Mouse (Mus musculus) embryonic stem cell, embryonic (primary cell): Measurements from ENCODE around the gene Gm9936.
"Not testable (repeated sequence)": the region's sequence is repeated elsewhere in the genome, so short reads cannot be mapped to it uniquely, and the experiment has no call there.

ENCODE experiments used
- CTCF ChIA-PET, 4 experiments: fragments of 300-600 bp in 2 of 4; fragments of 350-600 bp in 2 of 4; sonication (Branson Sonifier 250); formaldehyde crosslinking; loops; one replicate each; lab custom pipeline; 2022; ENCODE audit warnings: inconsistent platforms in 2 of 4; lab: Charles Lee
- POLR2A ChIA-PET, 4 experiments: fragments of 300-600 bp in 2 of 4; fragments of 350-600 bp in 2 of 4; sonication (Branson Sonifier 250); formaldehyde crosslinking; loops; one replicate each; lab custom pipeline; 2022; ENCODE audit warnings: antibody characterized with exemption in 4 of 4, inconsistent platforms in 1 of 4; lab: Charles Lee

The Gm9936 gene

GRCm38 (mm10) chr5:114859253-114859652 lies 771 bp upstream of the Gm9936 start:
- CTCF ChIA-PET: interaction anchor here (0.5 to 3.2 kb wide), 69 partner anchors 9 to 812 kb away, joined by 3 to 19 read pairs (median 4); partner anchors contain the start of genes Gltp (in 1 of the 4), Kctd10 (in 1 of the 4), Mmab (in 1 of the 4) and Mvk (in 1 of the 4)
- POLR2A ChIA-PET: interaction anchor here (0.6 to 2.6 kb wide), 31 partner anchors 8 to 1001 kb away, joined by 3 to 11 read pairs (median 4); partner anchors contain the start of gene 2210016L21Rik (in 2 of the 4)

GRCm38 (mm10) chr5:114853364-114853763 lies 5.1 kb downstream of the Gm9936 start, which contains the start of gene 4930519G04Rik:
Gene 4930519G04Rik (plus strand): TSS chr5:114853664.
- CTCF ChIA-PET, POLR2A ChIA-PET: not testable (repeated sequence)

- CTCF ChIA-PET: no interaction called here
Measured at GRCm38 (mm10) chr5:114851565-114852236, 6.8 kb downstream of the Gm9936 start.

GRCm38 (mm10) chr5:114844371-114844770 lies 14.1 kb downstream of the Gm9936 start:
- CTCF ChIA-PET: interaction anchor here in 1 of 4 experiments (2.1 kb wide), 1 partner anchor 15 kb away, joined by 8 read pairs; no protein-coding TSS in a partner anchor
- POLR2A ChIA-PET: interaction anchor here in 2 of 4 experiments (1.1 to 2.2 kb wide), 3 partner anchors 15 to 18 kb away, joined by 3 to 7 read pairs (median 4); partner anchors contain the start of gene Gm9936 (in 1 of the 2)

More at GRCm38 (mm10) chr5:114851565-114852236, 6.8 kb downstream of the Gm9936 start:
- POLR2A ChIA-PET: interaction anchor here in 1 of 4 experiments (1.0 kb wide), 1 partner anchor 26 kb away, joined by 6 read pairs; no protein-coding TSS in a partner anchor

- CTCF ChIA-PET: interaction anchor here in 2 of 4 experiments (0.6 to 1.1 kb wide), 4 partner anchors 15 to 98 kb away, joined by 3 to 5 read pairs (median 3); no protein-coding TSS in a partner anchor
- POLR2A ChIA-PET: interaction anchor here in 1 of 4 experiments (0.6 kb wide), 1 partner anchor 179 kb away, joined by 4 read pairs; no protein-coding TSS in a partner anchor
Measured at GRCm38 (mm10) chr5:114842674-114843073, 15.8 kb downstream of the Gm9936 start.

GRCm38 (mm10) chr5:114842155-114842554 lies 16.3 kb downstream of the Gm9936 start:
- POLR2A ChIA-PET: interaction anchor here in 1 of 4 experiments (0.6 kb wide), 1 partner anchor 16 kb away, joined by 3 read pairs; no protein-coding TSS in a partner anchor
- CTCF ChIA-PET: interaction anchor here in 1 of 4 experiments (1.1 kb wide), 1 partner anchor 17 kb away, joined by 3 read pairs; no protein-coding TSS in a partner anchor

GRCm38 (mm10) chr5:114840481-114840880 lies 18.0 kb downstream of the Gm9936 start:
- POLR2A ChIA-PET: interaction anchor here in 1 of 4 experiments (0.6 kb wide), 1 partner anchor 109 kb away, joined by 3 read pairs; no protein-coding TSS in a partner anchor
- CTCF ChIA-PET: not testable (repeated sequence)

- CTCF ChIA-PET: interaction anchor here (0.6 to 1.8 kb wide), 9 partner anchors 11 to 706 kb away, joined by 3 to 5 read pairs (median 4); no protein-coding TSS in a partner anchor
- POLR2A ChIA-PET: interaction anchor here in 3 of 4 experiments (0.6 to 1.7 kb wide), 8 partner anchors 9 to 606 kb away, joined by 3 to 9 read pairs (median 5); partner anchors contain the start of gene Gm9936 (in 1 of the 3)
Measured at GRCm38 (mm10) chr5:114836886-114837285, 21.6 kb downstream of the Gm9936 start.

GRCm38 (mm10) chr5:114829740-114830139 lies 28.7 kb downstream of the Gm9936 start:
- ChIA-PET CTCF (interaction anchor here in 3 of 4 experiments (0.5 to 3.8 kb wide), 14 partner anchors 16 to 209 kb away, joined by 3 to 19 read pairs (median 4); partner anchors contain the start of gene Gm9936 (in 2 of the 3)), POLR2A (interaction anchor here in 1 of 4 experiments (1.0 to 1.5 kb wide), 4 partner anchors 13 to 134 kb away, joined by 3 to 5 read pairs (median 4); no protein-coding TSS in a partner anchor)

GRCm38 (mm10) chr5:114827427-114827826 lies 31.1 kb downstream of the Gm9936 start:
- ChIA-PET POLR2A (interaction anchor here in 2 of 4 experiments (0.5 to 2.0 kb wide), 9 partner anchors 9 to 649 kb away, joined by 3 to 12 read pairs (median 3); partner anchors contain the start of gene Gm9936 (in 1 of the 2)), CTCF (interaction anchor here in 3 of 4 experiments (0.6 to 3.8 kb wide), 4 partner anchors 32 to 131 kb away, joined by 3 to 19 read pairs (median 6); partner anchors contain the start of gene Gm9936 (in 1 of the 3))

GRCm38 (mm10) chr5:114825978-114826691 lies 32.3 kb downstream of the Gm9936 start:
- POLR2A ChIA-PET: interaction anchor here (0.5 to 1.8 kb wide), 80 partner anchors 8 to 1516 kb away, joined by 3 to 20 read pairs (median 4); partner anchors contain the start of genes Gm9936 (in 3 of the 4), 2210016L21Rik (in 2 of the 4), Ankrd13a (in 2 of the 4) and Git2 (in 2 of the 4)
- CTCF ChIA-PET: interaction anchor here (0.6 to 1.4 kb wide), 41 partner anchors 8 to 865 kb away, joined by 3 to 11 read pairs (median 4); partner anchors contain the start of genes 2210016L21Rik (in 1 of the 4) and Gltp (in 1 of the 4)

- CTCF ChIA-PET: interaction anchor here (0.5 to 1.0 kb wide), 12 partner anchors 13 to 265 kb away, joined by 3 to 5 read pairs (median 3); partner anchors contain the start of gene 2210016L21Rik (in 1 of the 4)
- POLR2A ChIA-PET: interaction anchor here in 2 of 4 experiments (0.9 to 1.0 kb wide), 5 partner anchors 11 to 882 kb away, joined by 3 read pairs; partner anchors contain the start of gene 2210016L21Rik (in 1 of the 2)
Measured at GRCm38 (mm10) chr5:114824197-114824596, 34.3 kb downstream of the Gm9936 start.

GRCm38 (mm10) chr5:114822796-114823688 lies 35.4 kb downstream of the Gm9936 start, which contains the start of gene 1500011B03Rik:
Gene 1500011B03Rik (minus strand): TSS chr5:114823468.
- ChIA-PET POLR2A (interaction anchor here (0.5 to 1.5 kb wide), 10 partner anchors 9 to 766 kb away, joined by 3 to 11 read pairs (median 4); no protein-coding TSS in a partner anchor), CTCF (interaction anchor here in 3 of 4 experiments (0.6 to 0.7 kb wide), 4 partner anchors 10 to 1354 kb away, joined by 3 to 5 read pairs (median 3); no protein-coding TSS in a partner anchor)

GRCm38 (mm10) chr5:114818124-114818523 lies 40.4 kb downstream of the Gm9936 start:
- POLR2A ChIA-PET: interaction anchor here in 3 of 4 experiments (0.6 to 4.0 kb wide), 18 partner anchors 8 to 1462 kb away, joined by 3 to 20 read pairs (median 5); partner anchors contain the start of genes Git2 (in 2 of the 3) and Ankrd13a (in 1 of the 3)

GRCm38 (mm10) chr5:114816599-114816998 lies 41.9 kb downstream of the Gm9936 start:
- POLR2A ChIA-PET: interaction anchor here in 2 of 4 experiments (0.7 to 4.0 kb wide), 7 partner anchors 8 to 219 kb away, joined by 3 to 14 read pairs (median 3); partner anchors contain the start of gene Gltp (in 1 of the 2)
- CTCF ChIA-PET: interaction anchor here in 2 of 4 experiments (0.6 to 1.9 kb wide), 3 partner anchors 10 to 1612 kb away, joined by 3 to 9 read pairs (median 4); no protein-coding TSS in a partner anchor

More at GRCm38 (mm10) chr5:114818124-114818523, 40.4 kb downstream of the Gm9936 start:
- CTCF ChIA-PET: interaction anchor here in 2 of 4 experiments (0.6 to 1.9 kb wide), 3 partner anchors 8 to 1462 kb away, joined by 3 to 9 read pairs (median 4); no protein-coding TSS in a partner anchor
